ENCODE assay signal across 7 mouse cellular contexts in the genomic region with DNA sequence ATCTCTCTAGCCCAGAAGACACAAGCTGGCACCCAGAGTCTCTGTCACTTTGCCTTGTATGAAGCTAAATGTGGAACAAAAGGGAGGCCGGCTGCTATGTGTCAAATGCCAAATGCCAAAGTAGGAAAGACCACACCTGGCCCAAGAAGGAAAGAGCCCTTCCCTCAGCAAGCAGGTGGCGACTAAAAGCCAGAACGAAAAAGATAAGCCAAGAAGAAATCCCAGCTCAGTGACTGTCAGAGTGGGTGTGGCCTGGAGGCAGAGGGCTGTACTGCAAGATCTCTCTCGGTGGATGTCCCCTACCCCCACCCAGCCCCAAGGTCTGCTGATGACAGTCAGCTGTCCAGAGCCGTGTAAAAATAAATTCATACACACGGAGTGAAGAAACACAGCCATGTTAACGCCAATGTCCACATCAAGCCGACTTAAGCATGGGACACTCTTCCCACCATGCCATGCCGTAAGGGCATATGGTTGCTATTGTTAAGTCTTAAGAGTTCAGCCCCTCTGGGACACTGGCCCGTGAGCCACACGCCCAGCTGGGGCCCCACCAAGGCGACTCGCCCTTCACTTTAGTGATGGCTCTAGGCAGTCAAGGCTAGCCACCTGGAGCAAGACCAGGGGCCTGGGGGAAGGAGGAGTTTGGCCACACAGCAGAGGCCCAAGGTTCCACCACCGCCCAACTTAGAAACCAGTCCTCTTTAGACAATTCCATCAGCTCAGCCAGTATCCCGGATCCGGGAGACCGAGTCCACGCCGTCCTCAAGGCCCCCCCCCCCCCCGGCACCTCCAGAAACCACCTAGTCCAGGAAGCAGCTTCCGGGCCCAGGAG. TPM values are rescaled to one million over a fixed set of nuclear protein-coding genes. Genes with fewer than 3 reads are reported as not detected.
DNase-seq lines count a peak whose midpoint lies in the region; ATAC-seq and TF ChIP-seq lines count a peak whose summit lies in the region.

No protein-coding gene starts in this region.

- peak overlapping the region; percentile 67 for H3K27ac ChIP-seq in testis, adult 2 months (ENCODE audit: control insufficient read depth, insufficient read depth, low read depth, low read length)
- peak overlapping the region; percentile 100 for H3K27ac ChIP-seq in heart, embryonic 13.5 days (replicated peaks)
- peak overlapping the region; percentile 96 for H3K27ac ChIP-seq in limb, embryonic 15.5 days

- 2% methylated on average over 21 of the region's 21 CpGs for WGBS in heart, embryonic 13.5 days
- WGBS in limb, embryonic 15.5 days: 6% methylated on average over 21 of the region's 21 CpGs

- no peak for DNase-seq in testis, postnatal 14 days (ENCODE audit: low spot score)
- DNase-seq in c-Kit-positive CD71-positive TER-119-positive erythroid progenitor cells, embryonic 14.5 days (ENCODE audit: low spot score): peak; percentile 37
- DNase-seq in neural tube, embryonic 10.5 days (ENCODE audit: extremely low spot score, low spot score): peak; percentile 64
- DNase-seq in layer of hippocampus, adult 8-10 months (ENCODE audit: low spot score in 2 of 2): no peak

- no peaks in the 10 kb centered on the region for H3K27me3 ChIP-seq in testis, adult 2 months (ENCODE audit: control insufficient read depth, insufficient read depth, low read length)
- peaks cover 5% of the 10 kb centered on the region; the same call in 1 of the 2 replicates for H3K27me3 ChIP-seq in heart, embryonic 13.5 days (replicated peaks)
- H3K27me3 ChIP-seq in limb, embryonic 15.5 days: no peaks in the 10 kb centered on the region

- ATAC-seq in heart, embryonic 13.5 days (ENCODE audit: extremely low read depth, insufficient number of reproducible peaks, low FRiP score, low TSS enrichment): no peak
- ATAC-seq in limb, embryonic 15.5 days (ENCODE audit: insufficient number of reproducible peaks, low FRiP score, low TSS enrichment, low read depth): peak; percentile 18; the same call in 1 of the 2 replicates

- peak overlapping the region; percentile 94 for H3K4me2 ChIP-seq in heart, embryonic 13.5 days
- H3K4me2 ChIP-seq in limb, embryonic 15.5 days: peak overlapping the region; percentile 87

- H3K36me3 ChIP-seq in testis, adult 2 months (ENCODE audit: control insufficient read depth, insufficient read depth, low read length): no peaks in the 10 kb centered on the region
- H3K36me3 ChIP-seq in heart, embryonic 13.5 days: peaks cover 40% of the 10 kb centered on the region
- H3K36me3 ChIP-seq in limb, embryonic 15.5 days: peaks cover 38% of the 10 kb centered on the region

- peak overlapping the region; percentile 100 for H3K9ac ChIP-seq in heart, embryonic 13.5 days
- H3K9ac ChIP-seq in limb, embryonic 15.5 days: peak overlapping the region; percentile 99

- peak overlapping the region; percentile 78 for H3K4me3 ChIP-seq in testis, adult 2 months (ENCODE audit: control insufficient read depth, low read depth, low read length)
- H3K4me3 ChIP-seq in heart, embryonic 13.5 days: peak overlapping the region; percentile 99
- peak overlapping the region; percentile 98 for H3K4me3 ChIP-seq in limb, embryonic 15.5 days

- no peak for TF ChIP-seq CTCF in testis, adult 2 months (IDR thresholded peaks at IDR 0.05; ENCODE audit: control insufficient read depth, insufficient read depth, insufficient replicate concordance, low read depth, low read length)

- no peak for TF ChIP-seq POLR2A in testis, adult 2 months (IDR thresholded peaks at IDR 0.05; ENCODE audit: control insufficient read depth, low read depth, low read length)

- no peaks in the 10 kb centered on the region for H3K9me3 ChIP-seq in heart, embryonic 13.5 days
- H3K9me3 ChIP-seq in limb, embryonic 15.5 days: no peaks in the 10 kb centered on the region

- H3K4me1 ChIP-seq in testis, adult 2 months (ENCODE audit: control insufficient read depth, insufficient read depth, low read length): peaks cover 27% of the 10 kb centered on the region
- H3K4me1 ChIP-seq in heart, embryonic 13.5 days: peaks cover 78% of the 10 kb centered on the region
- H3K4me1 ChIP-seq in limb, embryonic 15.5 days: peaks cover 70% of the 10 kb centered on the region

RNA-seq across cellular contexts. Expression of a gene that starts 1.7 kb away (rescaled TPM):
- 28.3 and 29.1 TPM in 2 replicates for polyA plus RNA-seq in testis, adult 2 months (2012; rRNA removed)
- 59.2 and 66.6 TPM in 2 replicates for polyA plus RNA-seq in heart, embryonic 13.5 days (2015; fragmentation: Nextera tagmentation; extraction: Ambion mirVana)
- 75.1 and 86.0 TPM in 2 replicates for polyA plus RNA-seq in limb, embryonic 15.5 days (2015; fragmentation: Nextera tagmentation; extraction: Ambion mirVana)
- total RNA-seq in layer of hippocampus, adult 8-10 months (2022): 100 to 1,000 TPM; 153 to 162 (median 161) TPM

RNA-seq across cellular contexts. Expression of a gene that starts 5.7 kb away (rescaled TPM):
- polyA plus RNA-seq in testis, adult 2 months (2012; rRNA removed): 49.9 and 55.5 TPM in 2 replicates
- polyA plus RNA-seq in heart, embryonic 13.5 days (2015; fragmentation: Nextera tagmentation; extraction: Ambion mirVana): 5.8 and 6.2 TPM in 2 replicates
- 3.4 and 3.7 TPM in 2 replicates for polyA plus RNA-seq in limb, embryonic 15.5 days (2015; fragmentation: Nextera tagmentation; extraction: Ambion mirVana)
- 1 to 10 TPM in 3 of 4 experiments, under 1 TPM in 1; 0.98 to 2.2 (median 1.1) TPM for total RNA-seq in layer of hippocampus, adult 8-10 months (2022)

RNA-seq across cellular contexts. Expression of a gene that starts 28.5 kb away (rescaled TPM):
- polyA plus RNA-seq in testis, adult 2 months (2012; rRNA removed): 36.0 and 41.7 TPM in 2 replicates
- polyA plus RNA-seq in heart, embryonic 13.5 days (2015; fragmentation: Nextera tagmentation; extraction: Ambion mirVana): 129 and 149 TPM in 2 replicates
- 195 and 218 TPM in 2 replicates for polyA plus RNA-seq in limb, embryonic 15.5 days (2015; fragmentation: Nextera tagmentation; extraction: Ambion mirVana)
- 10 to 100 TPM; 20.8 to 23.5 (median 22.1) TPM for total RNA-seq in layer of hippocampus, adult 8-10 months (2022)

RNA-seq across cellular contexts. Expression of a gene that starts 47.3 kb away (rescaled TPM):
- 27.4 and 28.8 TPM in 2 replicates for polyA plus RNA-seq in testis, adult 2 months (2012; rRNA removed)
- polyA plus RNA-seq in heart, embryonic 13.5 days (2015; fragmentation: Nextera tagmentation; extraction: Ambion mirVana): 4.0 and 4.3 TPM in 2 replicates
- polyA plus RNA-seq in limb, embryonic 15.5 days (2015; fragmentation: Nextera tagmentation; extraction: Ambion mirVana): 24.0 and 26.7 TPM in 2 replicates
- total RNA-seq in layer of hippocampus, adult 8-10 months (2022): 100 to 1,000 TPM; 190 to 216 (median 203) TPM

RNA-seq across cellular contexts. Expression of a gene that starts 53.1 kb away (rescaled TPM):
- polyA plus RNA-seq in testis, adult 2 months (2012; rRNA removed): 7.9 and 8.9 TPM in 2 replicates
- 69.3 and 83.9 TPM in 2 replicates for polyA plus RNA-seq in heart, embryonic 13.5 days (2015; fragmentation: Nextera tagmentation; extraction: Ambion mirVana)
- 11.6 and 27.2 TPM in 2 replicates for polyA plus RNA-seq in limb, embryonic 15.5 days (2015; fragmentation: Nextera tagmentation; extraction: Ambion mirVana)
- total RNA-seq in layer of hippocampus, adult 8-10 months (2022): 10 to 100 TPM in 3 of 4 experiments, 1 to 10 TPM in 1; 9.6 to 30.4 (median 20.8) TPM

Comparison
In these comparisons a context has a peak if more than half of its experiments do, and no peak if none do; other contexts are left out.
1. DNase-seq: peak in c-Kit-positive CD71-positive TER-119-positive erythroid progenitor cells, embryonic 14.5 days (single experiment) and neural tube, embryonic 10.5 days (single experiment); none in testis, postnatal 14 days (single experiment) and layer of hippocampus, adult 8-10 months (0 of 2).
2. Peak in every context shown above with its lines, with median percentiles within 50 percentile points of each other: H3K27ac ChIP-seq and H3K4me3 ChIP-seq.